Mouse (Mus musculus) E14TG2a.4 (cell line): ENCODE data around the gene Stk39.

Source experiments
- CTCF ChIP-seq: conservative IDR thresholded peaks from 2 replicates; pipeline ENCODE4 v1.5.1; 2014; ENCODE audit warnings: low read length
- NANOG ChIP-seq: IDR thresholded peaks from 2 replicates; pipeline ENCODE4 v1.6.1; 2014; ENCODE audit warnings: borderline replicate concordance, low read length, mixed read lengths
- POU5F1 ChIP-seq: IDR thresholded peaks from 2 replicates; pipeline ENCODE4 v1.6.1; 2014; ENCODE audit warnings: low read length, borderline replicate concordance

GRCm38 (mm10) chr2:68467085-68467978 is 4.7 kb downstream of the Stk39 start:
- no peak for TF ChIP-seq CTCF
- TF ChIP-seq POU5F1: no peak
- no peak for TF ChIP-seq NANOG
